Mouse (Mus musculus) hindbrain, embryonic 11.5 days (tissue): ENCODE results near the gene Ptprg. TPM values are rescaled to one million over a fixed set of nuclear protein-coding genes. Genes with fewer than 3 reads are reported as not detected.

ENCODE experiments used
- ATAC-seq: fragments of 200-750 bp; cut with Nextera tagmentation; 2 replicates; pipeline ENCODE4 v1.8.0; 2017; ENCODE audit warnings: mild to moderate bottlenecking, moderate TSS enrichment, moderate library complexity; ENCODE audit not compliant: low FRiP score
- DNase-seq: peaks from one replicate; pipeline ENCODE4 v3.0.0-alpha.2; 2015; ENCODE audit warnings: low spot score
- H3K27ac ChIP-seq: fragments of 300-500 bp; sonication (generic); 2 replicates; pipeline ENCODE4 v1.5.1; 2014; ENCODE audit warnings: mild to moderate bottlenecking, low read depth, low read length
- H3K27me3 ChIP-seq: fragments of 300-500 bp; sonication (generic); 2 replicates; pipeline ENCODE4 v1.6.1; 2014; ENCODE audit warnings: mild to moderate bottlenecking, low read length, moderate library complexity, mixed read lengths; ENCODE audit not compliant: control insufficient read depth, insufficient read depth
- H3K36me3 ChIP-seq: fragments of 300-500 bp; sonication (generic); 2 replicates; pipeline ENCODE4 v1.6.1; 2014; ENCODE audit warnings: mild to moderate bottlenecking, low read length, moderate library complexity, mixed read lengths; ENCODE audit not compliant: control insufficient read depth, insufficient read depth
- H3K4me1 ChIP-seq: fragments of 300-500 bp; sonication (generic); replicated peaks from 2 replicates; pipeline ENCODE4 v1.6.1; 2014; ENCODE audit warnings: low read length, mixed read lengths; ENCODE audit not compliant: control insufficient read depth, insufficient read depth
- H3K4me2 ChIP-seq: fragments of 300-500 bp; sonication (generic); replicated peaks from 2 replicates; pipeline ENCODE4 v1.6.1; 2014; ENCODE audit warnings: mild to moderate bottlenecking, low read depth, low read length
- H3K4me3 ChIP-seq: fragments of 300-500 bp; sonication (generic); 2 replicates; pipeline ENCODE4 v1.5.1; 2014; ENCODE audit warnings: low read depth, low read length
- H3K9ac ChIP-seq: fragments of 300-500 bp; sonication (generic); 2 replicates; pipeline ENCODE4 v1.6.1; 2014; ENCODE audit warnings: low read depth, low read length
- H3K9me3 ChIP-seq: fragments of 300-500 bp; sonication (generic); 2 replicates; pipeline ENCODE4 v1.6.1; 2016; ENCODE audit warnings: low read length; ENCODE audit not compliant: control insufficient read depth
- WGBS: fragments of 180-500 bp; shearing (Covaris S2); extraction: QIAGEN DNeasy Blood & Tissue Kit; methylation state at CpG from one replicate; pipeline ENCODE4 v1.1.7; 2014; 5-methylcytosine and 5-hydroxymethylcytosine counted together
- polyA plus RNA-seq: library from polyadenylated mRNA; unstranded; fragments of >200 nt; fragmentation: Nextera tagmentation; extraction: Ambion mirVana; gene quantifications from 2 replicates; pipeline ENCODE4 v1.2.1, GENCODE M21; 2014

Gene Ptprg
- polyA plus RNA-seq, 1 experiment from 2014 or later, result 45.0 TPM

GRCm38 (mm10) chr14:11743726-11744125 lies 190.4 kb downstream of the Ptprg start:
- DNase-seq, result no peak

GRCm38 (mm10) chr14:11752678-11753077 lies 199.3 kb downstream of the Ptprg start:
- Histone ChIP-seq H3K9me3 (no peaks in the 10 kb centered on the region), H3K4me3 (no peak overlapping the region), H3K4me1 (no peaks in the 10 kb centered on the region), H3K4me2 (no peak overlapping the region), H3K9ac (no peak overlapping the region), H3K27ac (no peak overlapping the region), H3K27me3 (no peaks in the 10 kb centered on the region), H3K36me3 (no peaks in the 10 kb centered on the region)
- 86% methylated on average over 8 of the region's 8 CpGs for WGBS
- no peak for DNase-seq
- no peak for ATAC-seq

More at GRCm38 (mm10) chr14:11743726-11744125, 190.4 kb downstream of the Ptprg start:
- H3K27ac ChIP-seq, result no peak overlapping the region
- H3K36me3 ChIP-seq, result no peaks in the 10 kb centered on the region
- ATAC-seq, result no peak
- no peaks in the 10 kb centered on the region for H3K4me1 ChIP-seq
- H3K27me3 ChIP-seq, result no peaks in the 10 kb centered on the region
- H3K9me3 ChIP-seq, result no peaks in the 10 kb centered on the region
- H3K4me3 ChIP-seq, result no peak overlapping the region
- 93% methylated on average over 1 of the region's 1 CpGs for WGBS
- no peak overlapping the region for H3K9ac ChIP-seq
- H3K4me2 ChIP-seq, result no peak overlapping the region

GRCm38 (mm10) chr14:11754656-11755055 lies 201.3 kb downstream of the Ptprg start:
- no peaks in the 10 kb centered on the region for H3K27me3 ChIP-seq
- no peaks in the 10 kb centered on the region for H3K36me3 ChIP-seq
- ATAC-seq, result no peak
- no peak overlapping the region for H3K9ac ChIP-seq
- H3K27ac ChIP-seq, result no peak overlapping the region
- no peaks in the 10 kb centered on the region for H3K9me3 ChIP-seq
- H3K4me2 ChIP-seq, result no peak overlapping the region
- H3K4me3 ChIP-seq, result no peak overlapping the region
- WGBS, result 78% methylated on average over 4 of the region's 4 CpGs
- no peak for DNase-seq
- H3K4me1 ChIP-seq, result no peaks in the 10 kb centered on the region

GRCm38 (mm10) chr14:11758185-11758584 lies 204.9 kb downstream of the Ptprg start:
- DNase-seq (no peak), ATAC-seq (no peak)
- H3K36me3 ChIP-seq, result no peaks in the 10 kb centered on the region
- H3K9me3 ChIP-seq, result no peaks in the 10 kb centered on the region
- H3K27ac ChIP-seq, result no peak overlapping the region
- no peaks in the 10 kb centered on the region for H3K27me3 ChIP-seq
- H3K4me3 ChIP-seq, result no peak overlapping the region
- H3K4me1 ChIP-seq, result no peaks in the 10 kb centered on the region
- H3K9ac ChIP-seq, result no peak overlapping the region
- H3K4me2 ChIP-seq, result no peak overlapping the region
- 89% methylated on average over 6 of the region's 6 CpGs for WGBS

DNA sequence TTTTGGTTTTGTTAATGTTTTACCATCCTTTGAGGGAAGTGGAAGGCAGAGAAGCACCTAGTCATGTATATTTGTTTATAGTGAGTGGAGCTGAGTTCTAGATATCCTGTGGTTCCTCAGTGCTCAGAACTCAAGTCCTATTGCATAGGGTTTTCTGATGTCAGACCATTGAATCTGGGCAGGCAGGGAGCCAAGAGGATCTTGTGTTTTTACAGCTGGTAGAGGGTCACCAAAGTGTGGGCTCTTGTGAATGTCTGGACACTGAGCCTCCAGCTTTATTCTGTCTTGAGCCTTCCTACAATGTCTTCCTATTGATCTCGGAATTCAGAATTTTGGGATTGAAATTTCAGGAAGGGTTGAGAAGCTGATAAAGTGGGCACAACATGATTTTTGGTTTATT lies 206.0 kb downstream of the Ptprg start:
- Histone ChIP-seq H3K27ac (no peak overlapping the region), H3K9ac (no peak overlapping the region), H3K4me1 (no peaks in the 10 kb centered on the region), H3K9me3 (no peaks in the 10 kb centered on the region), H3K27me3 (no peaks in the 10 kb centered on the region), H3K4me3 (no peak overlapping the region), H3K36me3 (no peaks in the 10 kb centered on the region), H3K4me2 (no peak overlapping the region)
- no peak for ATAC-seq
- 89% methylated on average over 1 of the region's 1 CpGs for whole genome bisulfite sequencing
- DNase-seq, result no peak

DNA sequence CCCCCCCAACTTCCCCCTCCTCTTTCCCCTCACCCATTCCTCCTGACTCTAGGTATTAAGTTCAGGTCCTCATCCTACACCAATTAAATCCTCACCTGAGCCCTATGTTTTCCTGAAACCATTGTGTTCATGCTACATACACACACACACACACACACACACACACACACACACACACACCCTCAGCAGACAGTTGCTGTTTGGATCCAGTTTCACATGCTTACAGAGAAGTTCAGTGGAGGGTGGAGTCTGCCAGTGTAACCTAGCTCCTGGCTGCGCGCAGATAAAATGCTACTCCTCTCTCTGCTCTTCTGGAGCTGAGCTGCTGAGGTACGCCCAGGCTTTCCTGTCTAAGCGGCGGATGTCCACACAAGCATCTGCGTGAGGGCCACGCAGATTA lies 209.7 kb downstream of the Ptprg start:
- DNase-seq (no peak), ATAC-seq (no peak)
- H3K9me3 ChIP-seq, result no peaks in the 10 kb centered on the region
- no peaks in the 10 kb centered on the region for H3K36me3 ChIP-seq
- 67% methylated on average over 7 of the region's 7 CpGs for WGBS
- no peaks in the 10 kb centered on the region for H3K27me3 ChIP-seq
- no peak overlapping the region for H3K9ac ChIP-seq
- H3K4me2 ChIP-seq, result no peak overlapping the region
- 0 out of 2 replicates have a peak, but pooled peaks cover 2% of the 10 kb centered on the region for H3K4me1 ChIP-seq
- no peak overlapping the region for H3K4me3 ChIP-seq
- H3K27ac ChIP-seq, result no peak overlapping the region

- H3K9ac ChIP-seq, result no peak overlapping the region
- DNase-seq (no peak), ATAC-seq (no peak)
- no peaks in the 10 kb centered on the region; the same call in 1 of the 2 replicates for H3K4me1 ChIP-seq
- H3K4me3 ChIP-seq, result no peak overlapping the region
- H3K9me3 ChIP-seq, result no peaks in the 10 kb centered on the region
- 80% methylated on average over 5 of the region's 5 CpGs for WGBS
- no peaks in the 10 kb centered on the region for H3K36me3 ChIP-seq
- no peak overlapping the region for H3K4me2 ChIP-seq
- H3K27me3 ChIP-seq, result no peaks in the 10 kb centered on the region
- no peak overlapping the region for H3K27ac ChIP-seq
Observed at GRCm38 (mm10) chr14:11772736-11773135, 219.4 kb downstream of the Ptprg start.

DNA sequence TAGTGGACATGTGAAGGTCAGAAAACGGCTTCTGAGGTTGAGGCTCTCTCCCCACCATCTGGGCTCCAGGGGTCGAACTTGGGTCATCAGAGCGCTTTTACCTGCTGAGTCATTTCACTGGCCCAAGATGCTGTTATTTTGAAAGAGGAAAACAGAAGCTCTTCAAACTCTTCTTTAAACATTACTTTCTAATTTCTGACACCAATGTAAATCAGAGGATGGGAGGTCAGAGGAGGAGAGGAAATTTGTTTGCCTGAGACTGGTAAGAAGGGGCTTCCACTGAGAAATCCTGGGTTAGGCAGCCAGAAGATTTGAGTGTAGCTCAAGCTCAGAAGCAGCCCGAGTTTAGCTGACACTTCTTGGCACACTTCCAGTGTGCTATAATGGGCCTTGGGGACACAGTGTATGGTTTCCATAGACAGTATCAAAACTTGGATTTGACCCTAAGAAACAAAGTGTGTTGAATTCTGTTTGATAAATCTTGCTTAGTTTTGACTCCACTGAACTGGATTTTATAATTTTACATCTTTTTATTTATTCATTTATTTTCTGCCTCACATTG lies 221.2 kb downstream of the Ptprg start:
- no peak overlapping the region for H3K27ac ChIP-seq
- no peaks in the 10 kb centered on the region; the same call in 1 of the 2 replicates for H3K4me1 ChIP-seq
- WGBS, result 44% methylated on average over 4 of the region's 4 CpGs
- no peak overlapping the region for H3K9ac ChIP-seq
- no peaks in the 10 kb centered on the region for H3K9me3 ChIP-seq
- DNase-seq (no peak), ATAC-seq (no peak)
- H3K36me3 ChIP-seq, result no peaks in the 10 kb centered on the region
- H3K4me3 ChIP-seq, result no peak overlapping the region
- no peak overlapping the region for H3K4me2 ChIP-seq
- H3K27me3 ChIP-seq, result no peaks in the 10 kb centered on the region

GRCm38 (mm10) chr14:11775204-11775603 lies 221.9 kb downstream of the Ptprg start:
- H3K4me3 ChIP-seq, result no peak overlapping the region
- ATAC-seq, result no peak
- H3K36me3 ChIP-seq, result no peaks in the 10 kb centered on the region
- no peaks in the 10 kb centered on the region for H3K27me3 ChIP-seq
- H3K4me1 ChIP-seq, result no peaks in the 10 kb centered on the region; the same call in 1 of the 2 replicates
- H3K27ac ChIP-seq, result no peak overlapping the region
- no peaks in the 10 kb centered on the region for H3K9me3 ChIP-seq
- H3K9ac ChIP-seq, result no peak overlapping the region
- peak; percentile 35 for DNase-seq
- 33% methylated on average over 11 of the region's 11 CpGs for WGBS
- no peak overlapping the region for H3K4me2 ChIP-seq
